Mouse (Mus musculus) frontal cortex, adult (tissue): Measurements from ENCODE around the gene Rin1.
"Not testable (repeated sequence)": the region's sequence is repeated elsewhere in the genome, so short reads cannot be mapped to it uniquely, and the experiment has no call there.

Experiments
- ATAC-seq: cut with Nextera tagmentation; 2 replicates; pipeline ENCODE4 v1.9.2; 2017; ENCODE audit warnings: mild to moderate bottlenecking, moderate library complexity, mixed read lengths; ENCODE audit not compliant: low TSS enrichment

Gene Rin1

GRCm38 (mm10) chr19:5050047-5050905 lies at the start of gene Rin1:
Rin1 (plus strand) TSS chr19:5050481.
- peak; percentile 55 for ATAC-seq

- ATAC-seq: peak; percentile 96
Measured at GRCm38 (mm10) chr19:5001666-5002406, 48.4 kb upstream of the Rin1 start.

GRCm38 (mm10) chr19:5003644-5004043 lies 46.6 kb upstream of the Rin1 start:
- ATAC-seq: not testable (repeated sequence)

GRCm38 (mm10) chr19:5004925-5005324 lies 45.4 kb upstream of the Rin1 start:
- ATAC-seq: no peak

GRCm38 (mm10) chr19:5013138-5013537 lies 37.1 kb upstream of the Rin1 start:
- no peak for ATAC-seq

GRCm38 (mm10) chr19:5014961-5015398 lies 35.3 kb upstream of the Rin1 start:
- no peak for ATAC-seq

- no peak for ATAC-seq
Measured at GRCm38 (mm10) chr19:5016221-5016742, 34.0 kb upstream of the Rin1 start.

- 0 out of 2 replicates have a peak, but pooled peaks have one; percentile 50 for ATAC-seq
Measured at GRCm38 (mm10) chr19:5016782-5017181, 33.5 kb upstream of the Rin1 start.

GRCm38 (mm10) chr19:5017611-5018010 lies 32.7 kb upstream of the Rin1 start:
- ATAC-seq: no peak

GRCm38 (mm10) chr19:5018191-5018590 lies 32.1 kb upstream of the Rin1 start:
- no peak for ATAC-seq

- ATAC-seq: no peak
Measured at GRCm38 (mm10) chr19:5021416-5021815, 28.9 kb upstream of the Rin1 start.

GRCm38 (mm10) chr19:5023621-5024479 lies 26.4 kb upstream of the Rin1 start, which contains the start of gene Slc29a2:
Slc29a2 (plus strand) TSS chr19:5023860.
- ATAC-seq: peak; percentile 95

GRCm38 (mm10) chr19:5026111-5026510 lies 24.2 kb upstream of the Rin1 start:
- ATAC-seq: no peak

GRCm38 (mm10) chr19:5032686-5033085 lies 17.6 kb upstream of the Rin1 start:
- no peak for ATAC-seq

GRCm38 (mm10) chr19:5036577-5036976 lies 13.7 kb upstream of the Rin1 start:
- no peak for ATAC-seq

GRCm38 (mm10) chr19:5037678-5038571 lies 12.4 kb upstream of the Rin1 start:
- ATAC-seq: 0 out of 2 replicates have a peak, but pooled peaks have one; percentile 22

- ATAC-seq: peak; percentile 88
Measured at GRCm38 (mm10) chr19:5038709-5039156, 11.5 kb upstream of the Rin1 start, which contains the start of the genes B4gat1 and AC124502.3. B4gat1 (plus strand) TSS chr19:5038826. AC124502.3 (plus strand) TSS chr19:5038891.

- ATAC-seq: no peak
Measured at GRCm38 (mm10) chr19:5039301-5040114, 10.8 kb upstream of the Rin1 start.

- ATAC-seq: peak; percentile 50
Measured at GRCm38 (mm10) chr19:5040862-5041523, 9.3 kb upstream of the Rin1 start, which contains the start of gene Brms1. Brms1 (plus strand) TSS chr19:5041354.
